Mouse (Mus musculus) right cerebral cortex, adult 18-20 months (tissue): ENCODE measurements around the gene Pnpla2.
A peak's percentile ranks its signal among the peaks of the same experiment; 100 is the strongest.

ENCODE experiments used
- DNase-seq: peaks from one replicate; pipeline ENCODE4 v3.0.0; 2022; ENCODE audit warnings: mixed read lengths

The Pnpla2 gene

DNA sequence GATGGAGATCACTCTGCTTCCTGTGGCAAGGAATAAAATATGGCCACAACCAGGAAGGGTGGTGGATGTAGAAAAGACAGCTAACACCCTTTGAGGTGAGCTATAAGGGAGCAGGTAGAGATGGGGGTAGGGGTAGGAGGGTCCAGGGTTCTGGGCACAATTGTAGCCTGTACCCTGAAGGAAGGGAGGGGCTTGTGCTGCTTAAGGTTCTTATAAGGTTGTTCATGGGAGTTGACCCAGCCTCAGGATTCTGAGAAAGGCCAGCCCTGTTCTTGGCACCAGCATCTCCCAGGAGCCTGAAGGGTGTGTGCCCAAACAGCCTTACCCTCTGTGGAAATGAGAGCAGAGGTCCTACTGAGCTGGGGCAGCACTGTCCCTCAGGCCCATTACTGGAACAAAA, 3.1 kb upstream of the Pnpla2 start:
- no peak for DNase-seq

DNA sequence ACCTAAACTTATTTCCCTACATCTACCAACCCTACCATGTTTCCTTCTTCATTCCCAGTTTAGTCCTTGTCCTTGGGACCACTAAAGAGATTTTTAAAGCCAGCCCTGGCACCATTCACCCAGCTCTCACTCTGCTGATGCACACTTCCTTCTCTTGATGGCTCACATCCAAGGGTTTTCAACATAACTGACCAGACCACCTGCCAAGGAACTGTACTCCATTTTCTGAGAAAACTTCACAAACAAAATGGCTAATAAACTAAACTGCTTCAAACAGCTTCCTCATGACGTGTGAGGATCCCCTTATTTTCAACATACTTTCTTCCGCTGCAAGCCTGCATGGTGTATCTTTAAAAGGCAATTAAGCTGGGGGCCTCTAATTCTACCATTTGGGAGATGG, 1.4 kb upstream of the Pnpla2 start:
- DNase-seq: no peak

DNA sequence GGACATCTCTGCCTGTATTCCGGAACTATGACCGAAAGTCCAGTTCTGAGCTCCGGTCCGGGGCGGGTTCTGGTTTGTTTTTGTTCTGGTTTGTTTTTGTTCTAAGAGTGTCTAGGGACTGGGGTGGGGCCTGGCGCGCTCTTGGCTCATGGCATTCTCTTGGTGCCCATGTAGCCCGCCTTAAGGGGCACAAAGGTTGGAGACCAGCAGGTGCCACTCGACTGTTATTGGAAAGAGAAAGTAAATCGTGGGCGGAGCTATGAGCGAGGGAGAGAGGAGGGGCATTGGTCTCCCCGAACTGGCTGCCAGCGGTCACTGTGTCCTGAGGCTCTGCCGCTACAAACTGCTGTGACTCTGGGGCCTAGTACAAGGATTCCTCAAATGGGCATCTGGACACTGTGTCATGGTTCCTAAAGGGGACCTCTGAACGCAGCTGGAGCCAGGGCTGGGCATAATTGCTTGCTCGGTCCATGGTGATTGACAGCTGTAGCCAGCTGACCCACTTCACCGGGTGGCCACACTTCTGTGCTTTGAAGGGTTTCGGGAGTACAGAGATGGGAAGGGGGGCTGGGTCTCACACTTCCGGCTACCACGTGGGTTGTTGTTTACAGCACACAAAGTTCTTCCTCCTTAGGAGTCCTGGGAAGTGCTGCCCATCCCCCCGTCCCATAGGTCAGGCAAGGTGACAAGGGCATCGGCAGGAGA, 764 bp downstream of the Pnpla2 start:
- DNase-seq: peak; percentile 53

DNA sequence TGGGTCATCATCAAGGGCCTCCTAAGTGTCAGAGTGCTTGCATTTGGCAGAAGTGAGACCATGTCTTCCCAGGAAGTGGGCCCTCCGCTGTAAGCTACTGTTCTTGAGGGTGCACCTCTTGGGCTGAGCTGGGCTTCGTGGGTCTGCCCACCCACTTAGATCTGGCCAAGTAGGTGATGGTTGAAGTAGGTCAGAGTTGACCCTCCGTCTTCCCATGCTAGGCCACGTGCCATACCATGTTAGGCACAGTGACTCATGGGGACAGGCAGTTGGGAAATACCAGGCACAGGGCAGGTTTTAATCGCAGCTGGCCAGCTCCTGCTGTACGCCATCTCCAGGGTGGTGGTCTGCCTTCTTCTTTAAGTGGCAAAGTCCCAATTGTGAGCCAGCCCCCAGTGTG, 1.7 kb downstream of the Pnpla2 start:
- no peak for DNase-seq

DNA sequence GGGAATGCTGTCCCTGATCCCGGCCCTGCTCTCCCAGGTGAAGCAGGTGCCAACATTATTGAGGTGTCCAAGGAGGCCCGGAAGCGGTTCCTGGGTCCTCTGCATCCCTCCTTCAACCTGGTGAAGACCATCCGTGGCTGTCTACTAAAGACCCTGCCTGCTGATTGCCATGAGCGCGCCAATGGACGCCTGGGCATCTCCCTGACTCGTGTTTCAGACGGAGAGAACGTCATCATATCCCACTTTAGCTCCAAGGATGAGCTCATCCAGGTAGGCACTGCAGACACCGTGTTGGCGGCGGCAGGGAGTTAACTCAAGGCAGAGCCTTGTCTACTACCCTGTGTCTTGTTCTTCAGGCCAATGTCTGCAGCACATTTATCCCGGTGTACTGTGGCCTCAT, 2.2 kb downstream of the Pnpla2 start:
- DNase-seq: no peak

DNA sequence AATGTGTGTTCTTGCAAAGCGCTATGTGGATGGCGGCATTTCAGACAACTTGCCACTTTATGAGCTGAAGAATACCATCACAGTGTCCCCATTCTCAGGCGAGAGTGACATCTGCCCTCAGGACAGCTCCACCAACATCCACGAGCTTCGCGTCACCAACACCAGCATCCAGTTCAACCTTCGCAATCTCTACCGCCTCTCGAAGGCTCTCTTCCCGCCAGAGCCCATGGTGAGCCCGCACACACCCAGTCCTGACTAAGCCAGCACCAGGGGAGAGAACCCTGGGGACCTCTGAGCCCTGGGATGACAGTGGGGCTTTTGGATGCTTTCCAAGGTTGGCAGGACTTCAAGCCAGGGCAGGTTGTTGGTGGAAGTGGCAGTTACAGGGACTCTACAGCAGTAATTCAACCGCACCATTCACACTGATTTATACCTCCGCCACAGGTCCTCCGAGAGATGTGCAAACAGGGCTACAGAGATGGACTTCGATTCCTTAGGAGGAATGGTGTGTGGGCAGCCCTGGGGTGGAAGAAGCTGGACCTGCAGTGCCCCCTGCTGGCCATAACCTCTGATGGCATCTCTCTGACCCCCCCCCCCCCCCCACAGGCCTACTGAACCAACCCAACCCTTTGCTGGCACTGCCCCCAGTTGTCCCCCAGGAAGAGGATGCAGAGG, 3.1 kb downstream of the Pnpla2 start:
- no peak for DNase-seq

DNA sequence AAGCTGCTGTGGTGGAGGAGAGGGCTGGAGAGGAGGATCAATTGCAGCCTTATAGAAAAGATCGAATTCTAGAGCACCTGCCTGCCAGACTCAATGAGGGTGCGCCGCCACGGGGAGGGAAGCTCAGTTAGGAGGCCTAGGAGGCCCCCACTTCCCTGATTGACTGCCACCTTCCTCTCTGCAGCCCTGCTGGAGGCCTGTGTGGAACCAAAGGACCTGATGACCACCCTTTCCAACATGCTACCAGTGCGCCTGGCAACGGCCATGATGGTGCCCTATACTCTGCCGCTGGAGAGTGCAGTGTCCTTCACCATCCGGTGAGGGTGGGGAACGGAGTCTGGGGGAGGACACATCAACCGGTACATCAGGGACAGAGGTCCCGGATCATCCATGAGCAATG, 3.7 kb downstream of the Pnpla2 start:
- DNase-seq: no peak

DNA sequence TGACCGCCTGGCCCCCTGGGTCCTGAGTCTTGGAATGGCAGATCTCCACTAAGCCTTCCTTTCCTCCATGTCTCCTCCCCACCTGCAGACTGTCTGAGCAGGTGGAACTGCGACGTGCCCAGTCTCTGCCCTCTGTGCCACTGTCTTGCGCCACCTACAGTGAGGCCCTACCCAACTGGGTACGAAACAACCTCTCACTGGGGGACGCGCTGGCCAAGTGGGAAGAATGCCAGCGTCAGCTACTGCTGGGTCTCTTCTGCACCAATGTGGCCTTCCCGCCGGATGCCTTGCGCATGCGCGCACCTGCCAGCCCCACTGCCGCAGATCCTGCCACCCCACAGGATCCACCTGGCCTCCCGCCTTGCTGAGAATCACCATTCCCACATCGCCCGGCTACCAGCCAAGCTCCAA, 4.3 kb downstream of the Pnpla2 start:
- no peak for DNase-seq

DNA sequence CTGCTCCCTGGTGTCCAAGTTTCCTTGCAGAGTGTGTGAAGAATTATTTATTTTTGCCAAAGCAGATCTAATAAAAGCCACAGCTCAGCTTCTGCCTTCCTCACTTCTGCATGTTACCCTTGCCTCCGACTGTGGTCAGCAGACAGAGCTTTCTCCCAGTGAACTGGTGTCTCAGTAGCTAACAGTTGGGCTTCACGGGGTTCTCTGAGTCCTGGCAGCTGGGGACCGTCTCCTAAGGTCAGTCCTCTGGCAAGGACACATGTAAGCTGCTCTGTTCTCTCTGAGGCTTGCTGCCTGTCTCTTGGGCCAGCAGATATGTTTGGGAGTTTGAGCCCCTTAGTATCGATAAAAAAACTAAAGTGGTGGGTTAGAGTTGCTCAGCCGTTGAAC, 5.0 kb downstream of the Pnpla2 start:
- no peak for DNase-seq

DNA sequence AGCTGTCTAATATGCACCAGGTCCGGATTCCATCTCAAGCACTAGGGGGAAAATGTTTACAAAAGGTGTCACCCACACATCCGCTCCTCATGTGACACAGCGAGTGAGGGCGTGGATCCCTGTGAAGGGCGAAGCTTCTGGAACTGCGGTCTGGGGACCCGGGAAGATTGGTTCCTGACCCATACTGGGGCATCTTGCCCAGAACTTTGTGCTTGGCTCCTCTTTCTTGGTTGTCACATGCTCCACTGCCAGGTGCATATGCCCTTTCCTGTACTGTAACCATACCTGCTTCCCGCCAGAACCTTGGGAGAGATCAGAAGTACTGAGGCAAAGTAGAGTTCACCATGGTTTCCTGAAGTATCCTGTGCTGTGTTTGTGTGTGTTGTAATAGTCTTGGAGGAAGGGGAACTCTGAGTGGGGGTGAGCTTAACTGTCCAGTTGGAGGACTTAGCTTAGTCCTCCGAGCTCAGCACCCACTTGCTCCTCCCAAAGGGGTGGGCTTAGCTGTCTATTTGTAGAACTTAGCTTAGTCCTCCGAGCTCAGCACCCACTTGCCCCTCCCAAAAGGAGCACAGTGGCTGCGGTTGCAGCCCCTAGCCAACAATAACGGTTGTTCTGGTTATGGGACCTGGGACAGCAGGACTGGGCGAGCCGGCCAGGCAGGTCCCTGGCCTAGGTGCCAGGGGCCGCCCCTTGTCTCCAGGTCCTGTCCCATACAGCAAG, 5.6 kb downstream of the Pnpla2 start, which contains the start of gene Cracr2b:
Cracr2b (plus strand) TSS at position 704 of the 723 bp plus-strand sequence.
- DNase-seq: no peak

DNA sequence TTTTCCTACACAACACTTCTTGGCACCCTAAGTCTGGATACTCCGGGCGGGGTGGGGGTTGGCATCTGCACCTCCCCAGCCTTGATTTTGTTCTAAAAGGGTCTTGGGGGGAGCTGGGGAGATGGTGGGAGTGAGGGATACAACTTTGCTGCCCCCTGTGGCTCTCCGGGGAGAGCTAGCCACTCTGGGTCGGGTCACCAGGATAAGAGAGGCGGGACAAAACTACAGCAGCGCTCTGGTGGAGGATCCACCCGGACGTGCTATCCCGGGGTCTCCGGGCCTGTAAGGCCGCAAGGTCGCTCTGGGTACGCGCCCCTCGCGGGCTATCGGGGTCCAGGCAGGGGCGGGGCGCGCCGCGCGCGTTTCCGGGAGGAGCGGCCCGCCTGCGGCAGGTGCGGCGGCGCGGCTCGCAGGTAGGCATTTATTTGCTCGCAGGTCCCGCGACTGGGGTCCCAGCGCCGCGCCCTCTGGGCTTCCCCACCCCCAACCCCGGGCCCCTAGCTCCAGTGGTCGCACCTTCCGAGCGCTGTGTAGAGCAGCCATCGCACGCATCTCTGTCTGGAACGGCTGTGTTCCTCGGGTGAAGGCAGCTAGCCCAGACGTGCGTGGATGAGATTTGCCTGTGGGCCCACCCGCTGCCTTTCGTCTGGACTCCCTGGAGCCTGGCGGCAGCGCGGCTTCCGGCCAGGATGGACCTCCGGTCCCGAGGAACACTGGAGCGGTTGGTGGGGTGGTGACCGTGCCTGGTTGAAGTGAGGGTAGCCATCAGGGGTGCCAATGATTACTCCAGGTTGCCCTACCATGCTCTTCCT, 6.7 kb downstream of the Pnpla2 start:
- no peak for DNase-seq

DNA sequence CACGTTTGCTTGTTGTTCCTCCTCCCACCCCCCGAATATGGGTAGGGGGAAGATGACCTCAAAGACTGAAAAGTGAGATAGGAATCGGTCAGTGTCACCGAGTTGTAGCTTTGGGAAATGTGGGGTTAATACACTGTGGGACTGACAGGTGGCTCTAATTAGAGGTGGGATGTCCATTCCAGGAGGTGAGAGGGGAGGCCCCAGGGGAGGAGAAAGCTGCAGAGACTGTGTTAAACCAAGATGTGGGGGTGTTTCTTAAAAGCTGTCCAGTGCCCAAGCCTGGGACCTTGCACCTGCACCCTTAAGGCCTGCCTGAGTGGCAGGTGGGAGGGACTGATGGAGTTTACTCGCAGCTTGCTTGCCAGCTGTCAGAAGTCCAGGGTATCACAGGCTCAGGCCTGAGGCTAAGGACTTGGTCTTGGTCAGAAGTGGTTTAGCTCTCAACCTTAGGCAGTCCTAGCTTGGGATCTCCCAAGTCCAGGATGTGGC, 7.4 kb downstream of the Pnpla2 start:
- DNase-seq: no peak

DNA sequence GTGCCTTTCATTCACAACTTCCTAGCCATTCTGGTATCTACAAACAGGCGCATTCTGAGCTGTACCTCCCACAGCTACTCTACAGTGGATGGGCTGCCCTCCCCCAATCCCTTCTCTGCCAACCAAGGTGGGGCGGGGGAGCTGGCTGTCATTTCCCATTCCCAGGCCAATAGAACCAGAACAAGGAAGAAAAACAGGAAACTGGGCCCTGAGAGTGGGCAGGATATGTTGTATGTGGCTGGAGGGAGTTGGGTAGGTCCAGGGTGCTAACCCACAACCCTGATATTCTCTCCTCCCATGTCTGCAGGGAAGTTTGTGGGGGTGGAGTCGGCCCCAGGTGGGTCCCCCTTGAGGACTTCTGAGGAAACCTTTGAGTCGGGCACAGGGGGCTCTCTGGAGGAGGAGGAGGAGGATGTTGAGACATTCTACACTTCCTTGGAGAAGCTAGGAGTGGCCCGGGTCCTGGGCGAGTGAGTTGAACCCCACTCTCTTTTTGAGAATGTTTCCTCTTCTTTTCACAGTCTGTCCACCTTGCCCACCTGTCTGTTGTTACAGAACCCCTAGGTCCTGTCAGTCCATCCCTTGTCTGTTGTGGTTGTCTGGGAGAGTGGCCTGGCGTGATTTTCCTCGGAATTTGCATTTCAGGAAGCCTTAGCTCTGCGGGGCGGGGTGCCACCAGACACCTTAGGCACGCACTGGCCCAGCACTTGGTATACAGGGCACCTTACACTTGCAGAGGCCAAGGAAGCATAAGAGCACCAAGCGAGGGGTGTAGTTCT, 9.0 kb downstream of the Pnpla2 start:
- DNase-seq: no peak

DNA sequence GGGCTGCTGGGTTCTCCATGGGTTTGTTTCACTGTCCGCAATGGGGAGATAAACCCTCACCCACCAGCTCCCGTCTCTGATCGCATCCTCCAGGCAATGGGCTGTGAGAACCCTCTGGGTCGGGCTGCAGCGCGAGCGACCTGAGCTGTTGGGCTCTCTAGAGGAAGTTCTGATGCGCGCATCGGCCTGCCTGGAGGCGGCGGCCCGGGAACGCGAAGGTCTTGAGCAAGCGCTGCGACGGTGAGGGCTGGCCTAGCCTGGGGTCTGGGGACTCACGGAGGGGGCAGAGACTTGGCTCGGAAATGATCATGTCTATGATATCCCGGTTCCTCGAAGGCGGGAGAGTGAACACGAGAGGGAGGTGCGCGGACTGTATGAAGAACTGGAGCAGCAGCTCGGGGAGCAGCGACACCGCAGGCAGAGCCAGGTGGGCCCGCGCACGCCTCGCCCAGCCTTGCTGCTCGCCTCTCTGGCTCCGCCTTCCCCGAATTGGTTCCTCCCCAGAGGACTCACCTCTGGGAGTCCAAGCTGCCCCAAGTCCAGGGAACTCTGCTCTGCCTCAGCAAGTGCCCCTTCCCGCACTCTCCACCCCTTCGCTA, 9.7 kb downstream of the Pnpla2 start:
- no peak for DNase-seq

DNA sequence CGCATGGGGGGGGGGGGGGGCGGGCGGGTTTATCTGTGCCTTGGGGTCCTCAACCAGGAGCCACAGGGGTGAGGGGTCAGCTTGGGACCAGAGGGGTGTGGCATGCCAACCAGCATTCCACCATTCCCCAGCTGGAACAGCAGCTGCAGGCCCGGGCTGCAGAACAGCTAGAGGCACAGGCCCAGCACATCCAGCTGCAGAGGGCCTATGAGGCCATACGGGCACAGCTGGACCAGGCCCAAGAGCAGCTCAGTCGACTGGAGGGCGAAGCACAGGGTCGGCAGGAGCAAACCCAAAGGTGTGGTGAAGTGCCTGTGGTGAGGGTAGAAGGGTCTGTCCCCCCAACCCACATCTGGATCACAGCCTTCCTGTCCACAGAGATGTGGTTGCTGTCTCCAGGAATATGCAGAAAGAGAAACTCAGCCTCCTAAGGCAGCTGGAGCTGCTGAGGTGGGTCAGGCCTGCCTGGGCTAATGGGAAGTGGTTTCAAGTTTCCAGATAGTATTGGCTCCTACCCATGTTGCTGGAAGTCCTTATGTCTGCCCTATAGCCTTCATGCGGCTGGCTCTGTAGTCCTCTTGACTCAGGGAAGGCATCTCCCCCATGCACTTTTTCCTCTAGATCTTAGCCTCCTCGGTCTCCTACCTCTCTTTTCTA, 10.5 kb downstream of the Pnpla2 start:
- DNase-seq: no peak

DNA sequence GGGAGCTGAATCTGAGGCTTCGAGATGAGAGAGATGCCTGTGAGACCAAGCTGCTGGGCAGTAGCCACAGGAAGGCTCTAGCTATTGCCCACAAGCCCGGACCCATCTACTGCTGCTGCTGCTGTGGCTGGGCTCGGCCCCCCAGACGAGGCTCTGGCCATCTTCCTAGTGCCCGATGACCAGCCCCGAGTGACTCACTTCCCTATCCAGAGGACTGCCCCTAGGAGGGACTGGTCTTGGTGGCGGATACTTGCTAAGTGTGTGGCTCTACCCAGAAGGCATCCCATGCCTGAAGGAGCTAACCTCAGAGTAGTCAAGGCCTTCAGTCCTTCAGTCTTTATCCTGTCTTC, 11.0 kb downstream of the Pnpla2 start:
- no peak for DNase-seq

DNA sequence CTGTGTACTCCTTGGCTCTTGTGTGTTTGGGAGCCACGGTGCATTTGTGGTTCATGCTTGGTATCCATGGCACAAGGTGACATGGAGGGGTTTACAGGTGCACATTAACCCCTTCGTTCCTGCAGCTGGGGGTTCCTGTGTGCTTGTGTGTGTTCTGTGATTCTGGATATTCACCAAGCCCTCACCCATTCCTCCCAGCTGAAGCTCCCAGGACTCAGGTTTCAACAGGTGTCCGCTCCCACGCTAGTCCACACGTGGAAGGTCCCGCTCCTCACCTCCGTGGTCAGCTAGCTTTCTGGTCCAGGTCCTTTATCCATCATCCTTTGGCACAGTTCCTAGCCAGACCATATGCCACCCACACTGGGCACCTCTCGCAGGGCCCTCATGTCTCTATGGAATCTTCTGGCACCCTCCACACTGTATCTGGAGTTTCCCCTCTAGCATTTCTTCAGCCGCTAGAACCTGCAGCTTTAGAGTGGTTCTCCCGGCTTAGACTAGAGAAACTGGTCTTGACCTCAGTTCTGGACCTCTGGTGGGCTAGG, 11.7 kb downstream of the Pnpla2 start:
- no peak for DNase-seq

DNA sequence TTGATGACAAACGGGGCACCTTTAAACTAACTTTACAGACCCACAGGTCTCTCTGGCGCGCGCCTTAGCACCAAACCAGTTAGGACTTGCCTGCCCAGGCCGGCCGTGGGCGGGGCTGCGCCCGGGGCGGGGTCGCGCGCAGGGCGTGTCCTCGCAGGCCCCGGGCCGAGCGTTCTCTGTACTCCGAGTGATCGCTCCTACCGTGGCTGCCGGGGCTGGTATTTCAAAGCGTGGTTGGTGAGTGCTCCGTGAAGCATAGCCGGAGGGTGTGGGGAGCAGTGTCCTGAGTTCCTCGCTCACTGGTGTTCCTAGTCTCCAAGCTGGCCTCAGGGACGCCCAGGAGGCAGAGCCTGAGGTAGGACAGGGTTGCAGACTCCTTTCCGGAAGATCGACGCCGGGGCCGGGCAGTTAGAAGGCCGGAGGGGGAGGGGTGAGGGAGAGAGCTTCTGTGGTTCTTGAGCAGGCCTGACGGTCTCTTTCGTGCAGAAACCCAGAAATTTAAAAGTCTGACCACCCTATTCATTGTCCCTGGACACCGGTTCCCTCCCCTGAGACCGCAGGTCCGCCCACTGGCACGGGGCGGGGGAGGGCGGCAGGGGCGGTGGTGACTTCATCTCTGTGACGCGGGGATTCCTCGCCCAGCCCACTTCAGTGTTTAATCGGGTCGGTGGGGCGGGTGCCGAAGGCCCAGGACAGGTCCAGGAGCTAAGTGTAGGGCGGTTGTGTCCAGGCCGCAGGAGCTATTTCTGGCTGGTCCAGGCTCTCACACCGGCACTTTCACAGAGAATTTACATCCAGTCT, 12.4 kb downstream of the Pnpla2 start, which contains the start of gene Cd151:
Cd151 (plus strand) TSS at position 163 of the 801 bp plus-strand sequence.
- peak; percentile 71 for DNase-seq

DNA sequence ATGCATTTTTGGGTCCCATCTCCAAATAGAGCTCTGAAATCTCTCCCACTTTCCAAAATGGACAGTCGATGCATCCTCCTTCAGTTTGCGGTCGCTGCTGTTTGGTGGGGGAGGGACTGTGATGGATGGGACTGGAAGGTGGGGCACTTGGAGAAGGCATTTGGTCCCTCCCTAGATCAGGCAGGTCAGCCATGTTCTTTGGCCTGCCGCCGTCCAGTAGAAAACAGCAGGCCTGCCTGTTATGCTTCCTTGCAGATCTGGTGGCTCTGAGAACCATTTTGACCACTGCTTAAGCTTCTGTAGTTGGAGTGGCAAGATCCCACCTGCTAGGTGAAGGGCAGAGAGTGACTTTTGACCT, 13.1 kb downstream of the Pnpla2 start:
- no peak for DNase-seq
